Mouse (Mus musculus) left cerebral cortex, adult 8-10 months (tissue): ENCODE measurements around the gene Prkcq. TPM values are rescaled to one million over a fixed set of nuclear protein-coding genes. Genes with fewer than 3 reads are reported as not detected.

Experiments
- DNase-seq, 2 experiments: peaks; one replicate each; pipeline ENCODE4 v3.0.0; 2022; ENCODE audit warnings: low spot score in 2 of 2
- total RNA-seq, 4 experiments: library from RNA; stranded (reverse); gene quantifications; 2 replicates each; pipeline ENCODE4 v1.2.4; 2022

Prkcq gene
- total RNA-seq, 4 experiments from 2014 or later = 8.2 to 11.4 (median 9.3) TPM

- DNase-seq = no peak
Measured at GRCm38 (mm10) chr2:11218122-11218521, 46.2 kb downstream of the Prkcq start.

GRCm38 (mm10) chr2:11219262-11219661 is 47.4 kb downstream of the Prkcq start:
- DNase-seq = no peak

GRCm38 (mm10) chr2:11224808-11225484 is 53.0 kb downstream of the Prkcq start:
- DNase-seq = no peak

- no peak for DNase-seq
Measured at GRCm38 (mm10) chr2:11225485-11225876, 53.6 kb downstream of the Prkcq start.

GRCm38 (mm10) chr2:11226555-11226954 is 54.6 kb downstream of the Prkcq start:
- DNase-seq = no peak

- DNase-seq = no peak
Measured at GRCm38 (mm10) chr2:11229126-11229525, 57.2 kb downstream of the Prkcq start.

GRCm38 (mm10) chr2:11231118-11231517 is 59.2 kb downstream of the Prkcq start:
- no peak for DNase-seq

GRCm38 (mm10) chr2:11231988-11232387 is 60.1 kb downstream of the Prkcq start:
- DNase-seq = no peak

- DNase-seq = no peak
Measured at GRCm38 (mm10) chr2:11238254-11238653, 66.3 kb downstream of the Prkcq start.

- no peak for DNase-seq
Measured at GRCm38 (mm10) chr2:11239523-11239922, 67.6 kb downstream of the Prkcq start.

GRCm38 (mm10) chr2:11245926-11246325 is 74.0 kb downstream of the Prkcq start:
- DNase-seq = no peak

- peak in 1 of 2 experiments; percentile 15 for DNase-seq
Measured at GRCm38 (mm10) chr2:11253945-11254344, 82.0 kb downstream of the Prkcq start.

GRCm38 (mm10) chr2:11254446-11254845 is 82.5 kb downstream of the Prkcq start:
- no peak for DNase-seq

GRCm38 (mm10) chr2:11257260-11257850 is 85.4 kb downstream of the Prkcq start:
- DNase-seq = no peak

- DNase-seq = no peak
Measured at GRCm38 (mm10) chr2:11258181-11258580, 86.3 kb downstream of the Prkcq start.

GRCm38 (mm10) chr2:11259361-11259760 is 87.5 kb downstream of the Prkcq start:
- no peak for DNase-seq

GRCm38 (mm10) chr2:11264836-11265235 is 92.9 kb downstream of the Prkcq start:
- DNase-seq = no peak

GRCm38 (mm10) chr2:11265455-11265854 is 93.5 kb downstream of the Prkcq start:
- DNase-seq = no peak

GRCm38 (mm10) chr2:11266294-11266693 is 94.4 kb downstream of the Prkcq start:
- DNase-seq = no peak

GRCm38 (mm10) chr2:11278965-11279364 is 107.1 kb downstream of the Prkcq start:
- DNase-seq = no peak

- DNase-seq = no peak
Measured at GRCm38 (mm10) chr2:11280247-11280646, 108.3 kb downstream of the Prkcq start.

- DNase-seq = no peak
Measured at GRCm38 (mm10) chr2:11287834-11288530, 116.1 kb downstream of the Prkcq start.

GRCm38 (mm10) chr2:11288531-11288846 is 116.6 kb downstream of the Prkcq start:
- DNase-seq = peak; percentile 58 to 83
